Mouse (Mus musculus) natural killer cell, adult 2 months (primary cell): ENCODE measurements around the gene Ttbk1.

Source experiments
- DNase-seq, 2 experiments: peaks; one replicate each; pipeline ENCODE4 v3.0.0; 2022; ENCODE audit warnings: low spot score in 2 of 2

Gene Ttbk1

DNA sequence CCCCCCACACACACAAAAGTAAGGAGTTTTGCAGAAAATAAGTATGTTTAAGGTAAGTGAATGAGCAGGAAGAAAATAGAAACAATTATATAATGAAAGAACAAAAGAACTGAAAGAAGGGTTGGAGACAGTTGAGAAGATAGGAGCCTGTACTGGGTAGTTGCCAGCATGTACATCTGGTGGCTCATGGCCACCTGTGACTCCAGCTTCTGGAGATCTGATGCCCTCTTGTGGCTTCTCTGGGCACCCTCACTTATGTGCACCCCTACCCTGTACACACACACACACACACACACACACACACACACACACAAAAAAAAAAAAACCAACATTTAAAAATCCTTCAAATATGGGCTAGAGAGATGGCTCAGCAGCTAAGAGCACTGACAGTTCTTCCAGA lies 67.8 kb downstream of the Ttbk1 start:
- DNase-seq = no peak

DNA sequence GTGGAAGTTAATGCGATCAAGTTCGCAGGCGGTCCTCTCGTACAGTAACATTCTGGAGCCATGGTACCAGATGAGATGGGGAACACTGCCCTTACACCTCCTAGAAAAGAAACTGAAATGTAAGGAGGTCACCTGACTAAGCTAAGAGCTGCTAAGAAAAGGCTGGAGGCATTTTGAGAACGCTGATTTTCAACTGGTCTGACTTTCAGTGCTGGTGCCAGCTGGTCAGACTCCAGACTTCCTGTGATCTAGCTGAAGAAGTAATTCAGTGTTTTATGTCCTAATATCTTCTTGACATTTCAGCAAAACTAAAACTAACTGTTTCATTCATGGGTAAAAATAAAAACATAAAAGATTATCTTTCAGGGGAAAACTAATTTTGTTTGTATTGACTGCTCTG lies 68.8 kb downstream of the Ttbk1 start:
- no peak for DNase-seq

DNA sequence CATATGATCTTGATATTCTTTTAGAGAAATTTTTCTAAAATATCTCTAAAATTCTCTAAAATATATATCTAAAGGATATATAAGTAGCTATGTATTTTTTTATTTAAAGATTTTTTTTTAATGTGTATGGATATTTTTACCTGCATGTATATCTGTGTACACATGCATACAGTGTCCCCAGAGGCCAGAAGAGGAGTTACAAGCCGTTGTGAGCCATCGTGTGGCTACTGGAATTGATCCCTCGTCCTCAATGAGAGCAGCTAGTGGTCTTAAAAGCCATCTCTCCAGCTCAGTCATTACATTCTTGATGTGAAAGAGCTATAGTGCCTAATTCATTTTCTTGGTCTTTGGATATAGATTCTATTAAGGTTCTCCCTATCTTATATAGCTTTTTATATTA lies 79.0 kb downstream of the Ttbk1 start:
- no peak for DNase-seq

DNA sequence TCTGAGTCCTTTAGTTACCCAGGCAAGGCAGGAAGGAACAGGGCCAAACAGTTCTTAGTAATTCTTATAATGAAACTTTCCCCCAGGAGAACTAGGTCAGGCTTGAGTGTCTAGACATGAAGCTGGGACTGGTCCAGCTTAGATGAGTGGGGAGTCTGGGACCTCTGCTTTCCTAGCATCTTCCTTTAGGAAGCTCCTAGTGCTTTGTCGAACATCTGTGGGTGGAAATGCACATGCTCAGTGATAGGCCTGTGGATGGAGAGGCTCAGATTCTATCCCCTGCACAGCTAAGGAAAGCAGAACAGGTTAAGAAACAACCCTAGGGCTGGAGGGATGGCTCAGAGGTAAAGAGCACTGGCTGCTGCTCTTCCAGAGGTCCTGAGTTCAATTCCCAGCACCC lies 92.8 kb downstream of the Ttbk1 start:
- no peak for DNase-seq

DNA sequence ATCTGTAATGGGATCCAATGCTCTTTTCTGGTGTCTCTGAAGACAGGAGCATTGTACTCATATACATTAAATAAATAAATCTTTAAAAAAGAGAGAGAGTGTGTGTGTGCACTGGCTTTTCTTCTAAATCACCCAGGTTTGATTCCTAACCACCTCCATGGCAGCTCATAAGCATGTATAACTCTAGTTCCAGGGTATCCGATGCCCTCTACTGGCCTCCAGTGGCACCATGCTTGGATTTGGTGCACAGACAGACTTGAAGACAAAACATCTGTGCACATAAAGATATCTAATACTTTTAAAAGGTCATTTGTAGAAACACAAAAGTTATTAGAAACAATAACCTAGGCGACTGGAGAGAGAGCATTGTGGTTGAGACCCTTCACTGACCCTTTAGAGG lies 94.5 kb downstream of the Ttbk1 start:
- DNase-seq = peak; percentile 20 to 54
